Mouse (Mus musculus) left cerebral cortex, adult 9 months (tissue): ENCODE results near the gene Calm1.
"Not testable (repeated sequence)": the region's sequence is repeated elsewhere in the genome, so short reads cannot be mapped to it uniquely, and the experiment has no call there.

Experiments
- DNase-seq, 2 experiments: peaks; one replicate each; pipeline ENCODE4 v3.0.0; 2022; ENCODE audit warnings: low spot score in 2 of 2

The Calm1 gene

GRCm38 (mm10) chr12:100198967-100199660 is at the start of gene Calm1:
TSS of gene Calm1 (plus strand) at chr12:100199435.
- DNase-seq: peak in 1 of 2 experiments; percentile 90

DNA sequence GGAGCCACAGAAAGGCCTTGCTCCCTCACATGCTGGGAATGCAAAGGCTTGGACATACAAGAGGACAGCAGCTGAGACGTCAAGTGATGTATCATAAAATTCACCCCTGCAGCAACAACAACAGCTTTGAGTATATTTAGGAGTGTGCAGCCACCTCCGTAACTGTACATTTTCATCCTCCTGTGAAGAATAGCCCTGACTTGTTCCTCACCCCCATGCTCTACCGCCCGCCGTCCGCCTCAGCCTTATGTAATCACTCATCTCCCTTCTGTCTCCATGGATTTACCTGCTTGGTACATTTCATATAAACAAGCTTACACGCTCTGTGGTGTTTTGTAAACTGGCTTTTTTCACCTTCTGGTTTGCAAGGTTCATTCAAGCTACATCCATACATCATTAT is 46.8 kb upstream of the Calm1 start:
- DNase-seq: peak in 1 of 2 experiments; percentile 56

- DNase-seq: peak; percentile 80 to 94
Measured at GRCm38 (mm10) chr12:100159261-100159975, 39.8 kb upstream of the Calm1 start, which contains the start of gene Nrde2. TSS of gene Nrde2 (minus strand) at chr12:100159653.

DNA sequence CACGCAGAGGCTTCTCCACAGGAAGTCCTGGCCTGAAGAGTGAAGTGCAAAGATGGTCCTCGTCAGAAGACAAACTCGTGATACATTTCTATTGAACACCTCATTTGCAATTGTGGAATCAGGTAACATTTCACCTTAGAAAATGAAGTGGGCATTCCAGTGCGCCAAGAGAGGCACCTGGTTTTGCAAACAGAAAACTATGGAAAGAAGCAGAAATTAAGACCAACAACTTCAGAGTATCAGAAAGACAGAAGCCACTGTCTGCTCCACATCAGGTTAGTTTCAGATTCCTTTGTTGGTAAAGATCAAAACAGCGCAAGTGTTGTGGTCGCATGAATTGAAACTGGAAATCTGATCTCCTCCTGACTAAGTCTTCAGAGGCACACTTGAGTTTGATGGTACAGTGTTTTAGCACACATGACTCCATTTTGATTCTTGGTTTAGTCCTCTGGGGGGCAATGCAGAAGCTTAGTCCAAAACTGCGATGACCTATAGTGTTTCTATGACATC is 34.2 kb upstream of the Calm1 start:
- DNase-seq: no peak

DNA sequence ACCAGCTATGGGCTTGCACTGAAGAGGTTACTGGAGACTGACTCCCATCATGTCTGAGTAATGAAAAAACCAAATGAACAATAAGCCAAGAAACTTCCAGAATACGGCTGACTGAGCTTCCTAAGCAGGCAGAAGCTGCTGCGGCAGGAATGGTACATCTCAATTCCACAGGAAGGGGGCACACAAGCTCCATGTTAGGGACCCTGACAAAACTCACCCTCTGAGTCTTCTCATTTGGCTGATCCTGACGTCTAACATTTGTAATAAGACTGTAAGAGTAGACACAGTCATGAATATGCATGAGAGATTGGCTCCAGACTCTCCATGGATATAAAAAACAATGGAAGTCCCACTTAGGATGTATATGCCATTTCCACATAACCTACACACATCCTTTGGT is 33.1 kb upstream of the Calm1 start:
- DNase-seq: peak in 1 of 2 experiments; percentile 70

- no peak for DNase-seq
Measured at GRCm38 (mm10) chr12:100166939-100167338, 32.3 kb upstream of the Calm1 start.

DNA sequence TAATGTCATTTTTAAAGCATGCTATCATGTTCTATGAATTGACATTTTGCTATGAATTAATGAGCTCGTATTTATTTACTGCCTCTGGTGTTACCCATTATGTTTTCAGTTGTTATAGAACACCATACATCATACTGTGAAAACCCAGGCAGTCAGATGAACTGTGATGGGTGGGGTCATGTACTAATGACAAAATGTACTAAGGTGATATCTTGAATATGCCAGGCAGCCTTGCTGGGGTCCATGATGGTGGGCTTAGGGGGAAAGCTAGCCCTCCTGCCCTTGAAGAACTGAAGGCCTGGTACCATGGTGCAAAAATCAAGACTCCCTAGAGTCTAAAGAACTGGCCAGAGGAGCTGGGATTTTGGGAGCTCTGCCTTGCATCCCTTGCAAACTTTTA is 31.7 kb upstream of the Calm1 start:
- no peak for DNase-seq

DNA sequence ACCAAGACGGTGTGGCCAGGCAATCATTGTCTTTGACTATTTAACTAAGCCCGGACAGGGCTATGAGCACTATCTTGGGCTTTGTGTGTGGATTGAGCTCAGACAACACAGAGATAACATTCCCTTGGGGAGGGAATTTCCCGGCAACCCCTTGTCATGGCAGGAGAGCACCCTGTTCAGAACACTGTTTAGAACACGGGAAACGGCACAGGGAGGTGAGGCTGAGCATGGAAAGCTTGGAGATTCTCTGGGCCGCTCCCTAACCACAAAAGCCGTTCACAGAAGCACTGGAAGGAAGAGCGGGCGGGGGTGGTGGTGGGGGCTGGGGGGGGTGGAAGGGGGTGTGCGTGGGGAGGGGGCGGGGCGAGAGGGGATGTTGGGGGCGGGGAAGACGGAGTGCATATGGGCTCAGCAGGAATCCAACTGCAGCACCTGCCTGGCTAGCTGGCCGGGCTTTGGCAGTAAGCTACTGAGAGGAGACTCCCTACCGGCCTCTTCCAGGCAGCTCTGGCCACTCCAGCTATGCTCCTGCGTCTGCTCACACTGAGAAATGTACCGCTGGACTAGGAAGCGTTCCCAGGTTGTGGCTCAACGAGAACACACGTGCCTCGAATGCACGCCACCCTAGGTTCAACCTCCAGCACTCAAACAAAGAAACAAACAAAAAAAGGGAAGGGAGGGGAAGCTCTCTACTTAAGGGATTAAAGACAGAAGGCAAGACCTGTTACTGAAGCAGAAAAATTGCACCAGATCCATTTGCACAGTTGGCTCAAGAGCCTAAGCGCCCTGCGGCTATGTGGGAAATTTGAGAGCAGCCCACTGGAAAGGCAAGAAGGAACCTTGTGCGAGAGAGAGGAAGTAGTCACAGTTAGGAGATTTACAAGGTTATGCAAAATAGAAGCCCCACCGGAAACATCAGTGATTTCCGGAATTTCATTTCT is 31.0 kb upstream of the Calm1 start:
- no peak for DNase-seq

DNA sequence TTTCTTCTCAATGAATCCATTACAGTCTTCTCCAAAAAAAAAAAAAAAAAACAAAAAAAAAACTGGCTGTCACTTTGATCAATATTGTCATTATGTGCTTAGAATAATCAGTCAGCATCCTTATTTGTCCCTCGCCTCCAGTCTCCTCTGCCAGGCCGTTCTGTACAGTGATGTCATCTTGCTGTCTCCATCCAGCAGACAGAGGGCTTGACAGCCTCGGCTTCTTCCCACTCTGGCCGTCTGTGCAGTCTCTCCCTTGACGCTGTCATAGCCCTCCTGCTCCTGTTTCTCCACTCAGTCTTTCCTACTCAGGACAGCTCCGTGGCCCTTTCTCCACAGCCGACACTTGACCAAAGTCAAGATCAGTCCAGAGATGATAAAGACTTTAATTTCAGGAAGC is 26.8 kb upstream of the Calm1 start:
- DNase-seq: no peak

DNA sequence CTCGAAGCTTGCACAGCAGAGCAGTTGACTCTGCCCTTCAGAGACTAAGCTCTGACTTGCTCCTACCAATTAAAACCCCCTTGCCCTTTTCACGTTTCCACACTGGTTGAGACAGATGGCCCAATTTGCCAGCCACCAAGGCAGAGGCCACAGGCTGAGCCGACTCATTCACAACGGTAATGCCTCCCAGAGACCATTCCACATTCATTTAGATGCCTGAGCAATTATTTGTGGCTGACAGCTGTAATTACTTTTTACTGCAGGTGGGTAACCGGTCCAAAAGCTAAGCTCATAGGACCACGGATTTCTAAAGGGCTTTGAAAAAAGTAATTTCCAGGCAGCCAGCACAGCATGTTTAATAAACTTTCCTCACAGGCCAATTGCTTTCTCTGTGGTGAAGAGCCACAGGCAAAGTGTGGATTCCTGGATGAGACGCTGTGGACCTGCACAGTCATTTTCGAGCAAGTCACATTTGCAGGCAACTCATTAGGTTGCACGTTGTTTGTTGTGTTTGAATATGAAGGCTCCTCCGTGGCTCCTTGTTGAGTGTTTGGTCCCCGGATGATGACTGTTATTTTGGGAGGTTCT is 22.7 kb upstream of the Calm1 start:
- DNase-seq: no peak

- no peak for DNase-seq
Measured at GRCm38 (mm10) chr12:100178898-100179440, 20.3 kb upstream of the Calm1 start.

- no peak for DNase-seq
Measured at GRCm38 (mm10) chr12:100180802-100181201, 18.4 kb upstream of the Calm1 start.

DNA sequence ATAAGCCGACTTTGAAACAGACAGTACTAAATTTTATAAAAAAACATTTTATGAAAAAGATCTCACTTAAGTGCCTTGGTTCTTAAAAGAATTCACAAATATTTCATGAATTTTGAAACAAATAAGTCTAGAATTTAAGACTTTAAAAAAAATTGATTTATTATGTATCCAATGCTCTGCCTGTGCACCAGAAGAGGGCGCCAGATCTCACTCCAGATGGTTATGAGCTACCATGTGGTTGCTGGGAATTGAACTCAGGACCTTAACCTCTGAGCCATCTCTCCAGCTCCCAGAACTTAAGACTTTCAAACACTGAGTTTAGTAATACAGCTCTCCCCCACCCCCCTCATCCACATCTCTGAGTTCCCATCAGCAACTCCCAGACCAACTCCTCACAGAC is 16.6 kb upstream of the Calm1 start:
- DNase-seq: no peak

- no peak for DNase-seq
Measured at GRCm38 (mm10) chr12:100183970-100184369, 15.3 kb upstream of the Calm1 start.

DNA sequence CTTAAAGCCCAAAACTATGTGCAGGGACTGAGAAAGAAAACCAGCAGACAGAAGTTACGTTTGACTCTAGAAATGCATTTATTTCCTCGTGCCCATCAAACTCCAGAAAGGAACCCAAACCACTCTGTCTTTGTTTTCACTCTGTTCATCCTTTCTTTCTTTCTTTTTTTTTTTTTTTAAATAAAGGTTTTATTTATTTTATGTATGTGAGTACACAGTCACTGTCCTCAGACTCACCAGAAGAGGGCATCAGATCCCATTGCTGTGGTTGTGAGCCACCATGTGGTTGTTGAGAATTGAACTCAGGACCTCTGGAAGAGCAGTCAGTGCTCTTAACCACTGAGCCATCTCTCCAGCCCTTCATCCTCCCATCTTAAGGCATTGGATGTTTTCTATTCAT is 14.3 kb upstream of the Calm1 start:
- not testable (repeated sequence) for DNase-seq

GRCm38 (mm10) chr12:100185897-100186296 is 13.3 kb upstream of the Calm1 start:
- DNase-seq: no peak

GRCm38 (mm10) chr12:100186376-100186775 is 12.9 kb upstream of the Calm1 start:
- DNase-seq: no peak

DNA sequence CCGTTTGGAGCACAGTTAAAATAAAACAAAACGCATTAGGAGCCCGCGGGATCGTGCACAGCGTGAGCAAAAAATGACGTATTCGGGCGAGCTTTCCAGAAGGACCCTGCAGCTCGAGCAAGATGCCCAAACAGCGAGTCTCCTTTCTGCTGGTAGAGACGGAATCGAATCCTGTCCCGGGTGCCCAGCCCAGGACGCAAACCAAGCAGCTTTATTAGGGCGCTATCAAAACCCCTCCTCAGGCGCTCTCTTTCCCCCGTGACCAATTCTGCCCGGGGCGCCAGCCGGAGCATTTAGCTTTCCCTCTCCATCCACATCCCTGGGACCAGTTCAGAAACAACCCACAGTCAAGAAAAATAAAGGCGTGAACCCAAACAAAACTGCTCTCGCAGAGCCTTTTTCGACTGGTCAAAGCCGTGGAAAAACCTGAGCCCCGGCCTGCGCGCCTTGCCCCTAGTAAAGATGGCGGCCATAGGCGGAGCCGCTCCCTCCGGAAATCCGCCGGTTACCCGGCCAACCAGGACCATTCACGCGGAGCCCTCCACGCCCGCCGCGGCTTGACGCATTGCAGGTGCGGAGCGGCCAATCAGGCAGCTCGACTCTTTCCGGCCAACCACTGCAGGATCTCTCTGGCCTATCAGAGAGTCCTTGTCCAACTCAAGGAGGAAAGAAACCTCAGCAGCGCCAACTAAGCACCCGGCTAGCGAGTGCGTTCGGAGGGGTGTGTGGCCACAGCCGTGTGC is 12.1 kb upstream of the Calm1 start:
- peak; percentile 99 to 100 for DNase-seq

DNA sequence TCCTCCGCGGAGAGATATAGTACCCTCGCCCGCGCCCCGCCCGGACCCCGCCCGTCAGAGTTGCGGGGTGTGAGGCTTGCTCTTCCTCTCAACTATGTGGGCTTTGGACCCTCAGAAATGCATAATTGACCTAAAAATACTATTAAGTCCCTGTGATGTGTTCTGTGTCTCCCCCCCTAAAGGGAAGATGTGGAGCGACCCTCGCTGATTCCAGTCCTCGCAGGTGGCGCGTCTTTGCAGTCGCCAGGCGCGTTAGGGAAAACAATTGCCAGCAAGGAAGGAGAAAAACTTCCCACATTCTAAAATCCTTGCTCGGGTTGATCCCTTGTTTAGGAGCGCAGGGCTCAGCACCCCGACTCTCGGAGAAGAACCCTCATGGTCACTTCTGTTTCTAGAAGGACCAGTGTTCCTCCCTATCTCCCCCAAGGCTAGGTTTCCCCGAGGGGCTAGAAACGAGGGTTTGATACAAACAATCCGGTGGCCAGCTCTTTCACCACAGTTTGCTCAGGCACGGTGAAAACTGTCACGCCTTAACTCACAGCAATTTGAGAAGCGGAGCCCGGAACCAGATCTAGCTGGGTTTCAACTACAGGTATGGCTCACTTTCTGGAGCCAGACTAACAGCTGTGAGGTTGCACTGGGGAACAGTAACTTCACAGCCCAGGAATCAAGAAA is 11.3 kb upstream of the Calm1 start:
- no peak for DNase-seq

GRCm38 (mm10) chr12:100190802-100191201 is 8.4 kb upstream of the Calm1 start:
- no peak for DNase-seq
